In the genomic region with DNA sequence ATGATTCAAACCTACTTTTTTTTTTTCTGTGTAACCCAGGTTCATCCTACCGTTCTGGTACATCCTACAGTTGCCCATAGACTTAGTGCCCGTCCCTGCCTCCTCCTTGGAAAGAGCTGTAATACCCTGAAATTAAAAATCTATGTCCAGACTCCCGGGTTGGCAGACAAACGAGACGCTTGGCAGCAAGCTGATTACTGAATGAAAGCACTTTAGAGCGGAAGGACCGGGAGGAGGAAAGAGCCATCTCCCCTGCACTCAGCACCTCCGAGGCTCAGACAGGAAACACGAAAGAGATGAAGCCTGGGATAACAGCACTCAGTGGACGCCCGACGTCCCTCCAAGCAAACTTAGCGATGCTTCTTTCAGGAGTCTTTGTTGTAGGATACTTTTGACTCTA, we compare ENCODE assay signal across 14 mouse cellular contexts.
DNase-seq lines count a peak whose midpoint lies in the region; ATAC-seq lines count a peak whose summit lies in the region.
"Had no signal": no experiment of that assay in that cellular context is flagged by ENCODE, and none has a peak within 500 bp of the region (broad histone marks: within the 10 kb centered on the region; RNA-seq: fewer than 3 reads in every experiment).

No protein-coding gene starts in this region.

- WGBS in forebrain, embryonic 11.5 days = 79% methylated on average over 13 of the region's 13 CpGs
- 62% methylated on average over 13 of the region's 13 CpGs for WGBS in forebrain, embryonic 13.5 days
- WGBS in heart, embryonic 15.5 days = 38% methylated on average over 13 of the region's 13 CpGs
- 50% methylated on average over 13 of the region's 13 CpGs for WGBS in heart, embryonic 10.5 days

- H3K4me1 ChIP-seq in forebrain, embryonic 11.5 days (replicated peaks; ENCODE audit: control insufficient read depth, insufficient read depth, low read length) = no peaks in the 10 kb centered on the region
- peaks cover 6% of the 10 kb centered on the region; the same call in 1 of the 2 replicates for H3K4me1 ChIP-seq in forebrain, embryonic 13.5 days
- H3K4me1 ChIP-seq in heart, embryonic 15.5 days (replicated peaks) = 0 out of 2 replicates have a peak, but pooled peaks cover 3% of the 10 kb centered on the region
- no peaks in the 10 kb centered on the region for H3K4me1 ChIP-seq in heart, embryonic 10.5 days
- H3K4me1 ChIP-seq: kidney, embryonic 15.5 days; liver, embryonic 13.5 days; midbrain, embryonic 15.5 days had no signal

- H3K9me3 ChIP-seq in forebrain, embryonic 11.5 days (ENCODE audit: control insufficient read depth, low read length) = no peaks in the 10 kb centered on the region
- no peaks in the 10 kb centered on the region for H3K9me3 ChIP-seq in forebrain, embryonic 13.5 days (replicated peaks)
- no peaks in the 10 kb centered on the region for H3K9me3 ChIP-seq in heart, embryonic 15.5 days (replicated peaks)
- H3K9me3 ChIP-seq in heart, embryonic 10.5 days = no peaks in the 10 kb centered on the region; the same call in 1 of the 2 replicates
- H3K9me3 ChIP-seq: kidney, embryonic 15.5 days; liver, embryonic 13.5 days; midbrain, embryonic 15.5 days had no signal

- H3K4me2 ChIP-seq in forebrain, embryonic 11.5 days (ENCODE audit: low read depth, low read length, severe bottlenecking) = no peak overlapping the region
- H3K4me2 ChIP-seq in forebrain, embryonic 13.5 days = no peak overlapping the region
- peak overlapping the region; percentile 32; the same call in 1 of the 2 replicates for H3K4me2 ChIP-seq in heart, embryonic 15.5 days
- H3K4me2 ChIP-seq: kidney, embryonic 15.5 days; liver, embryonic 13.5 days; midbrain, embryonic 15.5 days had no signal

- no peak for ATAC-seq in forebrain, embryonic 11.5 days (replicated peaks; ENCODE audit: low FRiP score)
- ATAC-seq in forebrain, embryonic 13.5 days = no peak; the same call in 1 of the 2 replicates
- no peak for ATAC-seq in heart, embryonic 15.5 days (replicated peaks; ENCODE audit: insufficient number of reproducible peaks, insufficient read depth, low FRiP score, low read depth)
- ATAC-seq: midbrain, embryonic 15.5 days had no signal

- no peak overlapping the region for H3K4me3 ChIP-seq in forebrain, embryonic 11.5 days (ENCODE audit: low read depth, low read length)
- H3K4me3 ChIP-seq in forebrain, embryonic 13.5 days = no peak overlapping the region
- H3K4me3 ChIP-seq in heart, embryonic 15.5 days = no peak overlapping the region
- H3K4me3 ChIP-seq in heart, embryonic 10.5 days = no peak overlapping the region
- H3K4me3 ChIP-seq: kidney, embryonic 15.5 days; liver, embryonic 13.5 days; midbrain, embryonic 15.5 days had no signal

- no peak overlapping the region for H3K27ac ChIP-seq in forebrain, embryonic 11.5 days (ENCODE audit: low read depth, low read length)
- no peak overlapping the region for H3K27ac ChIP-seq in forebrain, embryonic 13.5 days
- H3K27ac ChIP-seq in heart, embryonic 15.5 days = no peak overlapping the region
- no peak overlapping the region for H3K27ac ChIP-seq in heart, embryonic 10.5 days
- H3K27ac ChIP-seq: kidney, embryonic 15.5 days; liver, embryonic 13.5 days; midbrain, embryonic 15.5 days had no signal

- H3K27me3 ChIP-seq in forebrain, embryonic 11.5 days (ENCODE audit: control insufficient read depth, insufficient read depth, low read length) = no peaks in the 10 kb centered on the region
- H3K27me3 ChIP-seq in forebrain, embryonic 13.5 days = no peaks in the 10 kb centered on the region
- H3K27me3 ChIP-seq in heart, embryonic 15.5 days = no peaks in the 10 kb centered on the region
- H3K27me3 ChIP-seq in heart, embryonic 10.5 days (ENCODE audit: insufficient read depth, poor library complexity, severe bottlenecking) = no peaks in the 10 kb centered on the region
- H3K27me3 ChIP-seq: kidney, embryonic 15.5 days; liver, embryonic 13.5 days; midbrain, embryonic 15.5 days had no signal

- no peaks in the 10 kb centered on the region for H3K36me3 ChIP-seq in forebrain, embryonic 11.5 days (ENCODE audit: control insufficient read depth, insufficient read depth, low read length)
- H3K36me3 ChIP-seq in forebrain, embryonic 13.5 days (ENCODE audit: poor library complexity, severe bottlenecking) = no peaks in the 10 kb centered on the region
- no peaks in the 10 kb centered on the region for H3K36me3 ChIP-seq in heart, embryonic 15.5 days
- no peaks in the 10 kb centered on the region for H3K36me3 ChIP-seq in heart, embryonic 10.5 days
- H3K36me3 ChIP-seq: kidney, embryonic 15.5 days; liver, embryonic 13.5 days; midbrain, embryonic 15.5 days had no signal

- peak; percentile 41 for DNase-seq in forebrain, embryonic 11.5 days (ENCODE audit: low spot score)
- no peak for DNase-seq in heart, embryonic 10.5 days (ENCODE audit: low spot score)
- DNase-seq in right cerebral cortex, adult 2 months (ENCODE audit: low spot score in 2 of 2) = peak; percentile 13 to 31
- no peak for DNase-seq in right cerebral cortex, postnatal 14 days
- DNase-seq in layer of hippocampus, postnatal 36 days = peak; percentile 16 to 23
- DNase-seq in kidney, postnatal 25 days = no peak
- DNase-seq: adrenal gland, adult 2 months; B cell, adult 2 months; gastrocnemius, postnatal 14 days; liver, embryonic 13.5 days had no signal

- no peak overlapping the region for H3K9ac ChIP-seq in forebrain, embryonic 11.5 days (ENCODE audit: low read length)
- no peak overlapping the region for H3K9ac ChIP-seq in forebrain, embryonic 13.5 days
- H3K9ac ChIP-seq in heart, embryonic 15.5 days = no peak overlapping the region
- H3K9ac ChIP-seq: kidney, embryonic 15.5 days; liver, embryonic 13.5 days; midbrain, embryonic 15.5 days had no signal

Comparison
In these comparisons a context has a peak if more than half of its experiments do, and no peak if none do; other contexts are left out.
1. DNase-seq: peak in forebrain, embryonic 11.5 days (single experiment), right cerebral cortex, adult 2 months (2 of 2) and layer of hippocampus, postnatal 36 days (2 of 2); none in heart, embryonic 10.5 days (single experiment), right cerebral cortex, postnatal 14 days (single experiment) and kidney, postnatal 25 days (0 of 2).